Mouse (Mus musculus): ENCODE data around the gene Riox1.

Riox1 gene

GRCm38 (mm10) chr12:83949776-83950492 lies 474 bp upstream of the Riox1 start:
- no peak for DNase-seq

- DNase-seq = peak; percentile 39
Measured at GRCm38 (mm10) chr12:83950840-83951701, 663 bp downstream of the Riox1 start.

- peak; percentile 13 for DNase-seq
Measured at GRCm38 (mm10) chr12:83951711-83952575, 1.5 kb downstream of the Riox1 start.

GRCm38 (mm10) chr12:83958278-83958677 lies 7.9 kb downstream of the Riox1 start:
- DNase-seq = no peak

GRCm38 (mm10) chr12:83965235-83965634 lies 14.8 kb downstream of the Riox1 start:
- DNase-seq = no peak

- DNase-seq = no peak
Measured at GRCm38 (mm10) chr12:83972117-83972516, 21.7 kb downstream of the Riox1 start.

- no peak for DNase-seq
Measured at GRCm38 (mm10) chr12:83978862-83979261, 28.5 kb downstream of the Riox1 start.

- no peak for DNase-seq
Measured at GRCm38 (mm10) chr12:83981615-83982014, 31.2 kb downstream of the Riox1 start.

- DNase-seq = no peak
Measured at GRCm38 (mm10) chr12:83984752-83985151, 34.3 kb downstream of the Riox1 start, which contains the start of gene Heatr4. Heatr4 (minus strand) TSS chr12:83984852.

GRCm38 (mm10) chr12:83987242-83987582 lies 36.8 kb downstream of the Riox1 start:
- no peak for DNase-seq

- peak; percentile 62 for DNase-seq
Measured at GRCm38 (mm10) chr12:83987583-83988441, 37.4 kb downstream of the Riox1 start, which contains the start of gene Acot2. Acot2 (plus strand) TSS chr12:83987861.

GRCm38 (mm10) chr12:83988483-83988882 lies 38.1 kb downstream of the Riox1 start:
- no peak for DNase-seq

GRCm38 (mm10) chr12:83989378-83989777 lies 39.0 kb downstream of the Riox1 start:
- no peak for DNase-seq

- no peak for DNase-seq
Measured at GRCm38 (mm10) chr12:83997221-83997620, 46.8 kb downstream of the Riox1 start.

GRCm38 (mm10) chr12:83998341-83999107 lies 48.1 kb downstream of the Riox1 start:
- no peak for DNase-seq

- peak; percentile 56 for DNase-seq
Measured at GRCm38 (mm10) chr12:83999237-83999636, 48.8 kb downstream of the Riox1 start.

GRCm38 (mm10) chr12:84000418-84000817 lies 50.0 kb downstream of the Riox1 start:
- DNase-seq = no peak
